Mouse (Mus musculus): ENCODE data around the gene Armcx6.

DNA sequence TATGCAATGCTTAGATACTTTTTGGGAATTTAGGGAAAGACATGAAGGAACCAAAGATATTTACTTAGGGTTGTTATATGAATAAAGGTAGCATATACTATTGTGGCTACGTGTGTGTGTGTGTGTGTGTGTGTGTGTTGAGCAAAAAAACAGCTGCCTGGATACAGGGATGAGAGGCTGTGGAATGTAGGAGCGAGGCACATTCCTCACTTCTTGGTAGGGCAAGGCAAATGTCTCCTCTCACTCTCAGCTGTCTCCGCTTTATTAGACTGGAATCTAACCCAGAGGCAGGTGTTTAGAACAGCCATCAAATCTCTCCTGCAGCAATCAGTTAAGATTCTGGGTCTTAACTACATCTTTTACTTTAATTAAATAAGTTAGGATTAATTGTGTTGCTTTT, 34.4 kb downstream of the Armcx6 start:
- TF ChIP-seq CTCF (IDR thresholded peaks at IDR 0.05; ENCODE audit: extremely low read depth, insufficient read depth, insufficient read length, insufficient replicate concordance) = no peak
- no peak for TF ChIP-seq POLR2A (IDR thresholded peaks at IDR 0.05; ENCODE audit: low read depth, low read length)

All from spleen, adult 2 months (tissue).